Mouse (Mus musculus) adrenal gland, postnatal 14 days (tissue): ENCODE results near the gene Alyref. TPM values are rescaled to one million over a fixed set of nuclear protein-coding genes. Genes with fewer than 3 reads are reported as not detected.
"Not testable (repeated sequence)": the region's sequence is repeated elsewhere in the genome, so short reads cannot be mapped to it uniquely, and the experiment has no call there.

Source experiments
- DNase-seq: peaks from one replicate; pipeline ENCODE4 v3.0.0; 2021; ENCODE audit warnings: mixed read lengths
- total RNA-seq: library from RNA; stranded (reverse); gene quantifications from 2 replicates; pipeline ENCODE4 v1.2.3, GENCODE M21; 2021

The Alyref gene
- total RNA-seq, 1 experiment from 2014 or later, result 128 TPM

- no peak for DNase-seq
Measured at GRCm38 (mm10) chr11:120603545-120603944, 5.4 kb upstream of the Alyref start.

GRCm38 (mm10) chr11:120600716-120601115 is 2.6 kb upstream of the Alyref start:
- DNase-seq, result no peak

GRCm38 (mm10) chr11:120598990-120599549 is 905 bp upstream of the Alyref start:
- DNase-seq, result no peak

- DNase-seq, result peak; percentile 53
Measured at GRCm38 (mm10) chr11:120597240-120598235, 627 bp downstream of the Alyref start.

- DNase-seq, result no peak
Measured at GRCm38 (mm10) chr11:120588531-120588930, 9.6 kb downstream of the Alyref start.

- no peak for DNase-seq
Measured at GRCm38 (mm10) chr11:120583937-120584336, 14.2 kb downstream of the Alyref start.

GRCm38 (mm10) chr11:120582982-120583293 is 15.2 kb downstream of the Alyref start:
- not testable (repeated sequence) for DNase-seq

- DNase-seq, result peak; percentile 53
Measured at GRCm38 (mm10) chr11:120582268-120582981, 15.7 kb downstream of the Alyref start.

- peak; percentile 95 for DNase-seq
Measured at GRCm38 (mm10) chr11:120581490-120582267, 16.5 kb downstream of the Alyref start, which contains the start of gene Arhgdia. Gene Arhgdia, minus strand, starts transcription at chr11:120581624.

- peak; percentile 51 for DNase-seq
Measured at GRCm38 (mm10) chr11:120580871-120581331, 17.3 kb downstream of the Alyref start.

- peak; percentile 12 for DNase-seq
Measured at GRCm38 (mm10) chr11:120580190-120580589, 18.0 kb downstream of the Alyref start.

- peak; percentile 81 for DNase-seq
Measured at GRCm38 (mm10) chr11:120579316-120580107, 18.7 kb downstream of the Alyref start.

- DNase-seq, result peak; percentile 21
Measured at GRCm38 (mm10) chr11:120578694-120579243, 19.4 kb downstream of the Alyref start.

- peak; percentile 14 for DNase-seq
Measured at GRCm38 (mm10) chr11:120578024-120578693, 20.0 kb downstream of the Alyref start.

- DNase-seq, result peak; percentile 52
Measured at GRCm38 (mm10) chr11:120577211-120578023, 20.7 kb downstream of the Alyref start.

GRCm38 (mm10) chr11:120576365-120576981 is 21.7 kb downstream of the Alyref start:
- DNase-seq, result no peak

- no peak for DNase-seq
Measured at GRCm38 (mm10) chr11:120575940-120576339, 22.2 kb downstream of the Alyref start.

- DNase-seq, result no peak
Measured at GRCm38 (mm10) chr11:120575046-120575445, 23.1 kb downstream of the Alyref start.

- DNase-seq, result no peak
Measured at GRCm38 (mm10) chr11:120574278-120574600, 23.9 kb downstream of the Alyref start.
